Mouse (Mus musculus) gastrocnemius, postnatal 25 days (tissue): ENCODE data around the gene Iba57. TPM values are rescaled to one million over a fixed set of nuclear protein-coding genes. Genes with fewer than 3 reads are reported as not detected.

ENCODE experiments used
- DNase-seq: peaks from one replicate; pipeline ENCODE4 v3.0.0; 2022
- total RNA-seq, 2 experiments: library from RNA; stranded (reverse); gene quantifications; 1 replicate in 1 of 2; 2 replicates in 1 of 2; pipeline ENCODE4 v1.2.3; 2021

Gene Iba57
- total RNA-seq, 2 experiments from 2014 or later, result 7.3 to 9.3 TPM

DNA sequence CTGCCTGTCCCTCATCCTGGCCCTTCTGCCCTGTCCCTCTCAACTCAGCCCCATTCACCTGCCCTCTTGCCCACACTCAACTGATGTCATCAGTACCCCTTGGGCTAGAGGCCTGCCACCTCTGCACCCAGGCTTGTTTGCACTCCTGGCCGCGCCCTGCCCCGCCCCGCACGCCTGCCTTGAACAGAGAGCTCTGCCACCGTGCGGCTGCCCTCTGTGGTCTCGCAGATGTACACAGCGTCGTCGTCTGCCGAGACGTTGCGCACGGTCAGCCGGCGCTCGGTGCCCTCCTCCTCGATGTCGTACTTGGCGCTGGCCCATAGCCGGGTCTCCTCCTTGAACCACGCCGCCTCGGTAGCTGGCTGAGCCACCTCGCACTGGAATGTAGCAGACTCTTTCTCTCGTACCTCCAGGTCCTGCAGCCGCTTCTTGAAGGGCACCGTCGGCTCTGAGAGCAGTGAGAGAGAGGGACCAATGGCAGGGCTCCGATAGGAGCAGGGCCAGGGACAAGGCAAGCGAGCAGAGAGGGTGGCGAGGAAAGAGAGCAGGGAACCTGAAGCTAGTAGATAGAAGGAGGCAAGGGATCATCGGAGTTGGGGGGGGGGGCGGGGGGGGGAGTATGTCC lies 29.1 kb downstream of the Iba57 start:
- no peak for DNase-seq

DNA sequence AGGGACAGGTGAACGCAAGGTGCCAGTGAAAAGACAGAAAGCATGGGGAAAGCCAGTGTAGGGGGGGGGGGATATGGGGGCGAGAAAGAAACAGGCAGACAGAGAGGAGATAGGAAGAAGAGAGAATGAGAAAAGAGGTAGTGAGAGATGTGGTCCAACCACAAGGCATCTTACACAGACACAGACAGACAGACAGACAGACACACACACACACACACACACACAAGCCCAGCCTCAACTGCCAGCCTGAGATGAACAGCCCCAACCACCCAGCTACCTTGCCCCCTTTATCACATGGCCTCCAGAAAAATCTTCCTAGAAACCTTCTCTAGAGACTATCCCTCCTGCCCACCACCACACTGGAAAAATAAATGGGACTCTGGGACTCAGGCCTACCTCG lies 31.5 kb downstream of the Iba57 start:
- no peak for DNase-seq

DNA sequence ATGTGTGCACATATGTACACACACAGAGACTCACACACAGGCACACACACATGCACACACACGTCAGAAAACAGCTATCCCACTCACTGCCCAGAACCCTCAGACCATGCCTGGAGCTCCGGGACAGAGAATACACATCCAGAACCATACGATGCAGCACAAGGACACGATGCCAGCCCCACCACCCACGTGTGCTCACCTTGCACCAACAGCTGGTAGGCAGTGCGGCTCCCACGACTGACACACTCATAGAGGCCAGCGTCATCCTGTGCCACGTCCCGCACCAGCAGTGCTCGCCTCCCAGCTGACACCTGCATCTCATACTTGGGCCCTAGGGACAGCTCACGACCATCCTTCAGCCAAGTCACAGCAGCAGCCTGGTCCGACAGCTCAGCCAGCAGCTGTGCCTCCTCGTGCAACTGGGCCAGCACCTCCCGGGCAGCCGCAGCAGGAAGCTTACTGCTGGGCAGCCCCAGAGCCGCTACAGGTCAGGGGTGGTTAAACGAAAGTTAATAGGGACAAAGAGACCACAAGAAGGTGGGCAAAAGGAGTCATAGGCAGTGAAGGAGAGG lies 32.1 kb downstream of the Iba57 start:
- peak; percentile 36 for DNase-seq

DNA sequence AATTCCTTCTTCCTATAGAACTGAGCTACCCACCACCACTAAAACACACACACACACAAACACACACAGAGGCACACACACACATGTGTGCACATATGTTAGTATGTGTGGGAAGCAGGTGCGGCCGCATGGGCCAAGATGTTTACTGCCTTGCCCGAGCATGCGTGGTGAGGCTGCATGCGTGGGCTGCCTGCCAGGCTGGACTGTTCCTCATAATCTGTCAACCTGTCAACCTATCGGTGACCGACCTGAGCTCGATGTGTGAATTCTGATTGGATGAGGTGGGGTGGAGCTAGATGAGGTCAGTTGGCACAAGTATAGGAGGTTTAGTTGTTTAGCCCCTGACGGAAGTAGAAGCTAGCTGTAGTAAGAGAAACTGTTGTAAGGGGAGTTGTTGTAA lies 32.8 kb downstream of the Iba57 start:
- no peak for DNase-seq

DNA sequence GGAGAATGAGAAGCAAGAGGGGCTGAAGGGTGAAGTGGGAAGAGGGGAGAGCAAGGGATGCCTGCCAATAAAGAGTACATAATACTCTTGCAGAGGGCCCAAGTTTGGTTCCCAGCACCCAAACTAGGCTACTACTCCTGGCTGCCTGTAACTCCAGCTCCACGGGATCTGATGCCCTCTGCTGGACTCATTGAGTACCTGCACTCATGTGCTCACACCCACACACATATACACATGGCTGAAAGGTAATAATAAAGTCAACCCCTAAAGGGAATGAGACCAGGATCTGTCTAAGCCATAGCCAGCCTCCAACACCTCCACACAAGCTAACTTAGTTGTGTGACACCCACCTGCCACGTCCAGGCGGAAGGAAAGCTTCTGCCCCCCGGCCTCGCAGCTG lies 57.6 kb downstream of the Iba57 start:
- no peak for DNase-seq

Other genes with a start within 250 kb of the Iba57 start
- not detected for gene Btnl10, start 245.8 kb downstream of the Iba57 start, total RNA-seq
- 100 to 1,000 TPM in 1 of 2 experiments, 10 to 100 TPM in 1; 99.3 to 105 TPM for gene Rnf187, start 224.8 kb downstream of the Iba57 start, total RNA-seq
- 1 to 10 TPM; 1.1 to 1.2 TPM for gene Hist3h2ba, start 214.8 kb downstream of the Iba57 start, total RNA-seq
- 10 to 100 TPM; 10.1 to 11.1 TPM for gene Hist3h2a, start 209.1 kb downstream of the Iba57 start, total RNA-seq
- under 1 TPM; 0.13 to 0.18 TPM for gene Trim17, start 209.1 kb downstream of the Iba57 start, total RNA-seq
- 1 to 10 TPM; 6.7 to 8.1 TPM for gene Trim11, start 185.6 kb downstream of the Iba57 start, total RNA-seq
- 1,000 to 10,000 TPM; 1,440 to 1,520 TPM for gene Obscn, start 27.3 kb downstream of the Iba57 start, total RNA-seq
- under 1 TPM; 0.33 to 0.48 TPM for gene Gjc2, start 19.5 kb upstream of the Iba57 start, total RNA-seq
- 10 to 100 TPM; 18.7 to 24.5 TPM for gene Guk1, start 28.5 kb upstream of the Iba57 start, total RNA-seq
- 10 to 100 TPM; 47.8 to 48.4 TPM for gene Mrpl55, start 38.7 kb upstream of the Iba57 start, total RNA-seq
- gene 2310033P09Rik, start 44.6 kb upstream of the Iba57 start, total RNA-seq, result 1 to 10 TPM; 2.8 to 3.3 TPM
- gene Arf1, start 64.5 kb upstream of the Iba57 start, total RNA-seq, result 100 to 1,000 TPM; 193 to 199 TPM
- gene Wnt3a, start 127.0 kb upstream of the Iba57 start, total RNA-seq, result not detected
- 1 to 10 TPM; 8.2 to 8.5 TPM for gene Wnt9a, start 143.2 kb upstream of the Iba57 start, total RNA-seq
- gene Prss38, start 211.9 kb upstream of the Iba57 start, total RNA-seq, result not detected